Mouse (Mus musculus) embryonic facial prominence, embryonic 11.5 days (tissue): Measurements from ENCODE around the gene Dcxr. TPM values are rescaled to one million over a fixed set of nuclear protein-coding genes. Genes with fewer than 3 reads are reported as not detected.

Source experiments
- ATAC-seq: fragments of 200-750 bp; cut with Nextera tagmentation; replicated peaks from 2 replicates; pipeline ENCODE4 v1.8.0; 2017; ENCODE audit warnings: low read depth; ENCODE audit not compliant: insufficient number of reproducible peaks, low FRiP score, low TSS enrichment
- DNase-seq: peaks from one replicate; pipeline ENCODE4 v3.0.0-alpha.2; 2015; ENCODE audit warnings: low spot score
- H3K27ac ChIP-seq: fragments of 300-500 bp; sonication (generic); replicated peaks from 2 replicates; pipeline ENCODE4 v1.5.1; 2014; ENCODE audit warnings: mild to moderate bottlenecking, low read depth, low read length, control low read depth
- H3K27me3 ChIP-seq: fragments of 300-500 bp; sonication (generic); 2 replicates; pipeline ENCODE4 v1.6.1; 2014; ENCODE audit warnings: mild to moderate bottlenecking, low read length, moderate library complexity, mixed read lengths; ENCODE audit not compliant: control insufficient read depth, insufficient read depth
- H3K36me3 ChIP-seq: fragments of 300-500 bp; sonication (generic); replicated peaks from 2 replicates; pipeline ENCODE4 v1.6.1; 2014; ENCODE audit warnings: low read depth, mild to moderate bottlenecking, low read length, moderate library complexity, mixed read lengths; ENCODE audit not compliant: control insufficient read depth, insufficient read depth
- H3K4me1 ChIP-seq: fragments of 300-500 bp; sonication (generic); 2 replicates; pipeline ENCODE4 v1.6.1; 2014; ENCODE audit warnings: low read length, mixed read lengths; ENCODE audit not compliant: control insufficient read depth, insufficient read depth
- H3K4me2 ChIP-seq: fragments of 300-500 bp; sonication (generic); 2 replicates; pipeline ENCODE4 v1.6.1; 2014; ENCODE audit warnings: low read depth, mild to moderate bottlenecking, control low read depth, low read length, moderate library complexity
- H3K4me3 ChIP-seq: fragments of 300-500 bp; sonication (generic); 2 replicates; pipeline ENCODE4 v1.5.1; 2014; ENCODE audit warnings: low read depth, low read length, control low read depth
- H3K9ac ChIP-seq: fragments of 300-500 bp; sonication (generic); replicated peaks from 2 replicates; pipeline ENCODE4 v1.6.1; 2014; ENCODE audit warnings: mild to moderate bottlenecking, control low read depth, low read length
- H3K9me3 ChIP-seq: fragments of 300-500 bp; sonication (generic); replicated peaks from 2 replicates; pipeline ENCODE4 v1.6.1; 2016; ENCODE audit warnings: mild to moderate bottlenecking, low read length, inconsistent platforms, mixed read lengths; ENCODE audit not compliant: control insufficient read depth
- WGBS: fragments of 180-500 bp; shearing (Covaris S2); extraction: QIAGEN DNeasy Blood & Tissue Kit; methylation state at CpG from one replicate; pipeline ENCODE4 v1.1.7; 2014; 5-methylcytosine and 5-hydroxymethylcytosine counted together
- polyA plus RNA-seq: library from polyadenylated mRNA; unstranded; fragments of >200 nt; fragmentation: Nextera tagmentation; extraction: Ambion mirVana; gene quantifications from 2 replicates; pipeline ENCODE4 v1.2.1, GENCODE M21; 2014

Dcxr gene
- polyA plus RNA-seq, 1 experiment from 2014 or later = 11.7 TPM

DNA sequence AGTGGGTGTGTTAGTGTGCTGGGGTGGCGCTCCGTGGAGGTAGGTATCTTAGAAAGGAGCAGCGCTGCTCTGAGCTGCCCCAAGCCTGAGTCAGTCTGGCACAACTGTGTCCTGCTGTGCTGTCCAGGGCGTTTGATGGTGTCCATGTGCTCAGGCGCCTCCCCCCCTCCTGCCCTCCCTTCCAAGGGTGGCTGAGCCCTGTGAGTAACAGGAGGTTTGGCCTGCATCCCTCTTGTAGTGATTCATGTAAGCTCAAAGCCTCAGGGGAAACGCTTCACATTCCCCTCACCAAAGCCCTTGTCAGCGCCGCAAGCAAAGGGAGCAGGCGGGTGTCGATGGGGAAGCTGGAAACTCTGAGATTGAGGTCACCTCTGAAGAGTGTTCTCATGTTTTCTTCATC, 29.3 kb downstream of the Dcxr start:
- 52% methylated on average over 10 of the region's 10 CpGs for WGBS
- ATAC-seq = no peak
- no peaks in the 10 kb centered on the region for H3K4me1 ChIP-seq
- H3K9ac ChIP-seq = no peak overlapping the region
- no peaks in the 10 kb centered on the region for H3K27me3 ChIP-seq
- DNase-seq = no peak
- H3K27ac ChIP-seq = no peak overlapping the region
- H3K9me3 ChIP-seq = no peaks in the 10 kb centered on the region
- H3K4me2 ChIP-seq = no peak overlapping the region
- no peak overlapping the region for H3K4me3 ChIP-seq
- H3K36me3 ChIP-seq = no peaks in the 10 kb centered on the region; the same call in none of the 2 replicates

DNA sequence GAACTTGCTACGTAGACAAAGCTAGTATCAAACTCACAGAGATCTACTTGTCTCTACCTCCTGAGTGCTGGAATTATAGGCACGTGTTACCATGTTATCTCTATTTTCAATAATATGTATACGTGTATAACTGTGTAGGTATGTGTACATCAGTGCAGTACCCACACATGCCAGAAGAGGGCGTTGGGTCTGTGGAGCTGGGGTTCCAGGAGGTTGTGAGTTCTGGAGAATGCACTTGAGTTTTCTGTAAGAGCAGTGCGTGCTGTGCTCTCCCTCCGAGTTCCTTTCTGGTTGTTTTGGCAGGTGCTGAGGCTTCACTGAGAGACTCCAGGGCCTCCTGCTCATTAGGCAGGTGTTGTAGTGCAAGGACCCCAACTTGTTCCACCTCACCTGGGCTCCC, 30.5 kb downstream of the Dcxr start:
- ATAC-seq = no peak

DNA sequence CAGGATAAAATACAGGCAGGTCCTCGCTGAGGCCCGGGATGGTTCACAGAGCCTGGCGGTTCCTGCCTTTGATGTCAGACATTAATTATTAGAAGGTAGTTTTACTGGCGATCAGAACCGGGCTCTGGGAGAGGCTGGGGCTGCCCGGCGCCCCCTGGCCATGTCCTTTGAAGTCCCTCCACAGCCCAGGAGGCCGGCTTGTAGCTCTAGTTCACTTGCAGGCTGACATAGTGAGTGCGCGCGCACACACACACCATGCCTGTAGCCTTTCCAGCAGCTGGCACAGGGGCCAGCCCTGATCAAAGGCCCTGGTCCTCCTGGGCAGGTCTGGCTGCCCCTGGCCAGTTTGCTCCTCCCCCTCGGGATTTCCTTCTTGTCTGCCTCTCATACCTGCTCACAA, 31.4 kb downstream of the Dcxr start:
- peak; percentile 49 for DNase-seq
- H3K4me1 ChIP-seq = no peaks in the 10 kb centered on the region
- H3K27me3 ChIP-seq = no peaks in the 10 kb centered on the region
- H3K9ac ChIP-seq = no peak overlapping the region; the same call in 1 of the 2 replicates
- ATAC-seq = peak; percentile 57; the same call in 1 of the 2 replicates
- no peaks in the 10 kb centered on the region for H3K9me3 ChIP-seq
- 42% methylated on average over 12 of the region's 12 CpGs for WGBS
- H3K4me3 ChIP-seq = no peak overlapping the region
- H3K36me3 ChIP-seq = no peaks in the 10 kb centered on the region; the same call in none of the 2 replicates
- peak overlapping the region; percentile 43; the same call in 1 of the 2 replicates for H3K27ac ChIP-seq
- no peak overlapping the region for H3K4me2 ChIP-seq

More for the DNA sequence above, 30.5 kb downstream of the Dcxr start:
- WGBS = 93% methylated on average over 6 of the region's 6 CpGs
- Histone ChIP-seq H3K36me3 (no peaks in the 10 kb centered on the region; the same call in none of the 2 replicates), H3K9ac (no peak overlapping the region), H3K4me1 (no peaks in the 10 kb centered on the region), H3K9me3 (no peaks in the 10 kb centered on the region), H3K27ac (no peak overlapping the region), H3K4me2 (no peak overlapping the region), H3K27me3 (no peaks in the 10 kb centered on the region), H3K4me3 (no peak overlapping the region)
- no peak for DNase-seq

DNA sequence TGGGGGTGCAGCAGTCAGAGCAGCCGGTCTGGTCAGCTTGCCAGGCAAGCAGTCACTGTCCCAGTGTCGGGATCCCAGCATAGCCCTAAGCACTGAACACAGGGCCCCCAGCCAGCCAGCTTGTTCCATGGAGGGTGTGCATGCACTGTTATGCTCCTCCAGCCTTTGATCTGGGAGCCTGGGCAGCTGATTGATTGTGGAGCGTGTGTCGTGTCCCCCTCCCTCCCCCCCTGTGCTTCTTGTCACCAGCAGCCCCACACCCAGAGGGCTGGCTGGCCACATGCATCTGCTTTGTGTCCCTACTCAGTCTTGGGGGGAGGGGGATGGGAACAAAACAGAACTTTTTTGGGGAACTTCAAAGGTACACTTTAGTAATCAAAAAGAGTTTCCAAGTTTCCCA, 31.9 kb downstream of the Dcxr start:
- H3K4me1 ChIP-seq = no peaks in the 10 kb centered on the region
- peak; percentile 64 for ATAC-seq
- no peaks in the 10 kb centered on the region for H3K9me3 ChIP-seq
- H3K27me3 ChIP-seq = no peaks in the 10 kb centered on the region
- WGBS = 41% methylated on average over 4 of the region's 4 CpGs
- no peak overlapping the region for H3K9ac ChIP-seq
- no peak overlapping the region for H3K4me2 ChIP-seq
- H3K36me3 ChIP-seq = no peaks in the 10 kb centered on the region; the same call in none of the 2 replicates
- peak; percentile 39 for DNase-seq
- H3K27ac ChIP-seq = 0 out of 2 replicates have a peak overlapping the region, but pooled peaks have one; percentile 43
- H3K4me3 ChIP-seq = no peak overlapping the region

DNA sequence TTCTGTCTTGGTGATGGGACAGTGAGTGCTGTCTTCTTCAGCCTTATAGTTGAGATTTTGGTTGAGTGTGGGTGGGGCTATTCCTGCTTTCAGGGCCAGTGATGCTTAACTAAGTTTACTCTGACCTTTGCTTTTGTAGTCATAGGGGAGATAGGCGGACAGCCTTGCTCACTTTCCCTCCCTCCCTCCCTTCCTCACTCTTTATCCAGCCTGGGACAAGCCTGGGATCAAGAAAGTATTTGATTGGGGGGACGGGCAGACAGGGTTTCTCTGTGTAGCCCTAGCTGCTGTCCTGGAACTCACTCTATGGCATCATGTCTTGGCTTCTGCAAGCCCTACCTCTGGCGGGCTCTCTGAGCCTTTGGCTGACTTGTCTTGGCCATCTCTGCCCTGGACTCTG, 33.6 kb downstream of the Dcxr start:
- no peak overlapping the region for H3K4me2 ChIP-seq
- no peak overlapping the region for H3K9ac ChIP-seq
- WGBS = 76% methylated on average over 3 of the region's 3 CpGs
- no peaks in the 10 kb centered on the region for H3K27me3 ChIP-seq
- H3K9me3 ChIP-seq = no peaks in the 10 kb centered on the region
- no peaks in the 10 kb centered on the region; the same call in none of the 2 replicates for H3K36me3 ChIP-seq
- no peaks in the 10 kb centered on the region for H3K4me1 ChIP-seq
- H3K27ac ChIP-seq = no peak overlapping the region
- no peak for ATAC-seq
- no peak for DNase-seq
- H3K4me3 ChIP-seq = no peak overlapping the region

DNA sequence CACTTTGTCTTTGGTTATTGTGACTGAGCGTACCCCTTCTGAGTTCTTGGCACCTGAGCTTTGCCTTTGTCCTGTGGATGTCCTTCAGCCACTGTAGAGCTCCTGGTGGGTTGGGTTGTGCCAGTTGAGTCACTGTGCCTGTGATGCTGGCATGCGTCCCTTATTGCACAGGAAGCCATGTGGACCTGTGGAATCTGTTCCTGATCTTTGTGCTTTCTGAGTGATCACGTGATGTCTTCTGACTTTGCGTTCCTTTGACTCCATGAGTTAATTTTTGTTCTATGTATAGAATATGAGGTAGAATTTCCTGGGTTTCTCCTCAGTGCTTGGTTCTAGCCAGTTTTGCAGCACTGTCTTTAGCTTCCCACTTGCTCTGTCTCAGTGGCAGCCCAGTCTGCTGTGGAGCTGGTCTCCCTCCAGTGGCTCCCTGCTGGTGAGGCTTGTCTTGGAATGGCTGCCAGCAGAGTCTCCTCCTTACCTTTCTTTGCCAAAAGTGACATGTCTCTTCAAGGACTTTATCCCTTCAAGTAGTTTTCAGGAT, 34.5 kb downstream of the Dcxr start:
- no peak overlapping the region for H3K27ac ChIP-seq
- 97% methylated on average over 4 of the region's 4 CpGs for WGBS
- no peaks in the 10 kb centered on the region for H3K4me1 ChIP-seq
- H3K36me3 ChIP-seq = no peaks in the 10 kb centered on the region; the same call in none of the 2 replicates
- no peak for DNase-seq
- H3K4me2 ChIP-seq = no peak overlapping the region
- no peaks in the 10 kb centered on the region for H3K27me3 ChIP-seq
- no peak for ATAC-seq
- H3K4me3 ChIP-seq = no peak overlapping the region
- H3K9me3 ChIP-seq = no peaks in the 10 kb centered on the region
- no peak overlapping the region for H3K9ac ChIP-seq

DNA sequence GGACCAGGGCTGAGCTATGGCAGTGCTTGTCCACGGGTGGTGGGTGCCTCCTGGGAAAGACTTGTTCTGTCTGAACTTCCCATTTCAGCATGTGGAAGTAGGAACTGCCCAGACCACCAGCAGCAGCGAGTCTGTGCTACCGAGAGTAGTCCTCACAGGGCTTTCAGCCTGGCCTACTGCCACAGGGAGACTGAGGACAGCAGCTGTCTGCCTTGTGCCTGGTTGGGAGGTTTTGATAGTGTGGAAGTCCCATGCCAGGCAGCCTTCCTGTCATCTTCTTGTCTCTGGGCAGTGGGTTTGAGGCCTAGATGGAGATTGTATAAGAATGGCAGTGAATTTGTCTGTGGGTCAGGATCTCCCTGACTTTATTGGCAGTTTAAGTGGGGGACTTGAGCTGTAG, 37.7 kb downstream of the Dcxr start:
- Histone ChIP-seq H3K9ac (no peak overlapping the region), H3K4me1 (no peaks in the 10 kb centered on the region), H3K27ac (no peak overlapping the region), H3K27me3 (no peaks in the 10 kb centered on the region), H3K4me3 (no peak overlapping the region), H3K4me2 (no peak overlapping the region), H3K36me3 (no peaks in the 10 kb centered on the region; the same call in 1 of the 2 replicates), H3K9me3 (no peaks in the 10 kb centered on the region)
- DNase-seq (no peak), ATAC-seq (no peak)
- 87% methylated on average over 3 of the region's 3 CpGs for WGBS

DNA sequence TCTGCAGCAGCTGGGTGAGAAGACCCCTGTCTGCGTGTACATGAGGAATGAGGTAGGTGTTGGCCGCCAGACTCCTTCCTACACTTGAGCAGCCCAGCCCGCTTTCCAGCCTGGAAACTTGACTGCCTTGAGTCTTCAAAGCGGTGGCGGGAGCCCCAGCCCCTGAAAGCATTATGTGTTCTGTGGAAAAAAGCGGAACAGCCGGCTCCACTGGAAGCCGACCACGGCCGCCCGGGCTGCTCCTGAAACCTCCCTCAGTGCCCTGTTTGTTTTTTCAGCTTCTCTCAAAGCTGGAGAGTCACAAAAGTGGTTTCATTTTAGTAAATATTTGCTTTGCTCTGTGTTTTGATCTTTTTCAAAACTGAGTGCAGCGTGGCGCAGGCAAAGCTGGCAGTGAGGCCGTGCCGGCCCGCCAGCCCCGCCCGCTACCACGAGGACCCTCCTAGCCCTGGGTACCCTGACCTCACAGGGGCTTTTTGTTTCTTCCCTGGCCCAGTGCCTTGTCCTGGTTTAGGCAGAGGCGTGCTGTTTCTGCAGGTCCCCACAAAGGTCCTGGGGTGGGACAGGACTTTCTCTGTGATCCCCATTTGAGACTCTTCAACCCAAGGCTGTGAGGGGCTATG, 40.3 kb downstream of the Dcxr start:
- no peak overlapping the region for H3K4me3 ChIP-seq
- no peak overlapping the region for H3K4me2 ChIP-seq
- DNase-seq (no peak), ATAC-seq (no peak)
- no peaks in the 10 kb centered on the region; the same call in 1 of the 2 replicates for H3K36me3 ChIP-seq
- no peaks in the 10 kb centered on the region for H3K9me3 ChIP-seq
- no peak overlapping the region for H3K27ac ChIP-seq
- no peak overlapping the region for H3K9ac ChIP-seq
- H3K4me1 ChIP-seq = no peaks in the 10 kb centered on the region
- no peaks in the 10 kb centered on the region for H3K27me3 ChIP-seq
- 72% methylated on average over 20 of the region's 20 CpGs for WGBS
